Mouse (Mus musculus): ENCODE measurements around the gene Nop16.
A peak's percentile ranks its signal among the peaks of the same experiment; 100 is the strongest.

The Nop16 gene

DNA sequence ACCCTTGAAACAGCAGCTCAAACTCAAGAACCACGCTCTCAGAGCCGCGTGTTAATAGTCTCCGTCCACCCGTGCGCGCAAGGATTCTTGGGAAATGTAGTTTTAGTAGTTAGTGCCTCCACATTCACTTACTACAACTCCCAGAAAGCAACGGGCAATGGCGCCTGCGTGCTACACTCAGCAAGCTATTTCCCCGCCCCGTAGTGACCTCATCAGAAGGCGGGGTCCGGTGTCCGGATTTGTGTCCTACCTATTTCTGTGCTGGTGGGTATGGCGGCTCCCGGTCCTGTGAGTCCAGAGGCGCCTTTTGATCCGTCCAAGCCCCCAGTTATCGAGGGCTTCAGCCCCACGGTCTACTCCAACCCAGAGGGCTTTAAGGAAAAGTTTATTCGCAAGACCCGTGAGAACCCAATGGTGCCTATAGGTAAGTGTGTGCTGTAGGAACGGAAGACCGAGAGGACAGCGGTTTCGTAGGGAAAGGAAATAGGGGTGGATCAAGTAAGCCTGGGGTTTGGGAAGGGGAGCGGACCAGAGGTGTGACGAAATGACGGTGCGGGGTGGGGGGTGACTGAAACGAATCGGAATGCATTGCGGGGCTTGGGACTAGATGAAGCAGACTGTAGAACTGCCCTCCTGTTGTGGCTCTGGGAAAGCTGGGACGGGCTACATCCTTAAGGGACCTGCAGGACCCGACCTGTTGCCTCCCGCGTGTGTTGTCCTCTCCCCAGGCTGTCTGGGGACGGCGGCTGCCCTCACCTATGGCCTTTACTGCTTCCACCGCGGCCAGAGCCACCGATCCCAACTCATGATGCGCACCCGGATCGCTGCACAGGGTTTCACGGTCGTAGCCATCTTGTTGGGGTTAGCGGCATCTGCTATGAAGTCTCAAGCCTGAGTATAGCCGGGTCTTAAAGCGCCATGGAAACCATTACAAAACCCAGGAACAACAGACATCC is at the start of gene Nop16, which contains the start of gene Higd2a:
Gene Nop16, minus strand, starts transcription at position 95 of the 956 bp plus-strand sequence.
Gene Higd2a, plus strand, starts transcription at position 212 of the 956 bp plus-strand sequence.
- peak; percentile 99 for DNase-seq (ENCODE audit: low read depth, low spot score)

DNA sequence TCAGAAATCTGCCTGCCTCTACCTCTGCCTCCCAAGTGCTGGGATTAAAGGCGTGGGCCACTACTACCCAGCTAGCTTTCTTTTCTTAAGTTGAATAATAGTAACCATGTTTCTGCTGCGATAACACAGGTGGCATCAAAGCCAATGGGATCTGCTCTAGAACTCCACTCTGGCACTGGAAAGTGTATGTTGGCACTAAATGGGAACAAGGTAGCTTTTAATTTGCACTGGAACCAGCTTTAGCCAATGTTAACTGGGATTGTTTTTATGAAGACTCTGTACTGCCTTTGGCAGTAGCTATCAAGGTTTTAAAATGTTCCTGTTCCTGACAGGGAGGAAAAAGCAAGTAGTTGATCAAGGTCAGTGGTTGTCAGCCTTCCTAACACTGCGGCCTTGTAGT is 45.1 kb upstream of the Nop16 start:
- DNase-seq (ENCODE audit: low read depth, low spot score): no peak

- DNase-seq (ENCODE audit: low read depth, low spot score): no peak
Measured at GRCm38 (mm10) chr13:54632731-54633277, 42.9 kb upstream of the Nop16 start.

GRCm38 (mm10) chr13:54629128-54629527 is 39.2 kb upstream of the Nop16 start:
- DNase-seq (ENCODE audit: low read depth, low spot score): no peak

DNA sequence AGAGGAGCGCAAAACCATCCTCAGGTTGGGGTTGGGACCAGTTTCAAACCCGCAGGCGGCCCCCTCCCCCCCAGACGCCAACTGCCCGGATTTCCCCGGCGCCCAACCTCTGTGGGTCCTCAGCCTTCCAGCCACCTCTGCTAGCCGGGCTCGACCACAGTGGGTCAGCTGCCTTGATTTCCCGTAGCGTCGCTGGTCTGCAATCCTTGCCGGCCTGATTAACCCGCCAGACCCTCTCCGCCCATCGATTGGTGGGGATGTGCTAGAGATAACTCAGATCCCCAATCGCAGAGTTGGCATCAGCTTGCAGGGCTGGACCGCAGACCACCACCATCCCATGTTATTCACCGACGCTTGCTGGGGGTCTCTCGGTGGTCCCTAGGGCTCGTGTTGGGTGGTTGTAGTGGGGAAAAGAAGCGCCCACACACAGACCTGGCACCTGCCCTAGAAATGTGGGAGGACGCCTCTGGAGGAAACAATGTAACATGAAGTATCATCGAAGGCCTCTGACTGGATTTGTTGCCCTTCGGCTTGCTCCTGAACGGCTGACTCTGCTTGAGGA is 32.2 kb upstream of the Nop16 start:
- peak; percentile 40 for DNase-seq (ENCODE audit: low read depth, low spot score)

GRCm38 (mm10) chr13:54621155-54621932 is 31.5 kb upstream of the Nop16 start, which contains the start of gene Faf2:
Gene Faf2, plus strand, starts transcription at chr13:54621784.
- peak; percentile 97 for DNase-seq (ENCODE audit: low read depth, low spot score)

DNA sequence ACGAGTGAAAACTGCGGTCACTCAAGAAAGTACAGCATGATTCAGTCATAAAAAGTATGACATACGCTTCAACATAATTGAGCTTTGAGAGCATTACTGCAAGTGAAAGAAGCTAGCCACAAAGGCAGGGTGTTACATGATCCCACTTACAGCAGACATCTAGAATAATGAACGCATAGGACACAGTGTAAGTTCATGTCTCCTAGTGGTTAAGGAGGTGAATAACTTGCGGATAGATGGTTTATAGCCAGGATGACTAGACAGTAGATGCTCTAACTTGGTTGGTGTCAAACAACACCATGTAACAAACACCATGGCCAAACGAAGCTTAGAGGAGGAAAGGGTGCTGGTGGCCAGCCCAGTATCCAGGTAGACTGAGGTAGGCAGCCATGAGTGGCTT is 27.1 kb upstream of the Nop16 start:
- peak; percentile 52 for DNase-seq (ENCODE audit: low read depth, low spot score)

- no peak for DNase-seq (ENCODE audit: low read depth, low spot score)
Measured at GRCm38 (mm10) chr13:54616307-54616706, 26.4 kb upstream of the Nop16 start.

DNA sequence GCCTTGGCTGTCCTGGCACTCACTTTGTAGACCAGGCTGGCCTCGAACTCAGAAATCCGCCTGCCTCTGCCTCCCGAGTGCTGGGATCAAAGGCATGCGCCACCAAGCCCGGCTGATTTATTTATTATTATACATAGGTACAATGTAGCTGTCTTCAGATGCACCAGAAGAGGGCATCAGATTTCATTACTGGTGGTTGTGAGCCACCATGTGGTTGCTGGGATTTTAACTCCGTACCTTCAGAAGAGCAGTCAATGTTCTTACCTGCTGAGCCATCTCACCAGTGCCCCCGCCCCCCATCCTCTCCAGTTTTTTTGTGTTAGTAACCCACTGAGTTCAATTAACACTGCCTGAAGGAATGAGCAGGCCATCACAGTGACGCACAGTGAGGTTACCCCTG is 23.3 kb upstream of the Nop16 start:
- DNase-seq (ENCODE audit: low read depth, low spot score): peak; percentile 74

DNA sequence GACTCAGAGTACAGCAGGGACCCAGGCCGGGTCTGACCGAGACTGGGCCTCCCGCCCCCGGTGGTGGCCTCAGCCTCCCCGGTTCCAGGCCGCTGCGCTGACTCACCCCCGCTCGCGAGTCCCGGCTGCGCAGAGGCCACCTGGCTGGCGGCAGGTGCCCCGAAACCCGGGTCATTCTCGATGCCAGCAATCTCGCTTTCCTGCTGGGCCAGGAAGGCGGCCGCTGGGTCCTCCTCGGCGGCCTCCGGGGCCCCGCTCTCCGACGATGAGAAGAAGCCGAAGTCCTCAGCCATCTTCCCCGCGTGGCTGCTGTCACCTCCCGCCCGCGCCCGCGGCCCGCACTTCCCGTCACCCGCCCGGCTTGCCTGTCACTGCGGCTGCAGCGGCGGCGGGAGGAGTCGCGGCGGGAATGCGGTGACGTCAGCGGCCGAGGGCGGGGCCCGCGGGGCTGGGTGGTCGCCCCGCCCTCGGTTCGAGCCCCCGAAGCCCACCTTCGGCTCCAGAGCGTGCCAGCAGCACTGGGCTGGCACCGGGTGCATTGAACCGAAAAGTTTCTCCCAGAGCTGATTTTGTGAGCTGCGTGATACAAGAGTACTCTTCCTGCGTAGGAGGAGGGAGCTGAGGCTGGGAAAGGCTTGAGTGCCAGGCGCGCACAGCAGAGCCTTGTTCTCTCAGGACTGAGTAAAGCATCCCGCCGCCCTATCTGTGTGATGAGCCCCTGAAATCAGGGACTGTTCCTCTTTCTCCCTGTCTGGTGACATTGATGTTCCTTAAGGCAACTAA is 21.3 kb upstream of the Nop16 start, which contains the start of gene Cltb:
Gene Cltb, minus strand, starts transcription at position 373 of the 783 bp plus-strand sequence.
- DNase-seq (ENCODE audit: low read depth, low spot score): peak; percentile 42

GRCm38 (mm10) chr13:54610613-54610971 is 20.7 kb upstream of the Nop16 start:
- no peak for DNase-seq (ENCODE audit: low read depth, low spot score)

DNA sequence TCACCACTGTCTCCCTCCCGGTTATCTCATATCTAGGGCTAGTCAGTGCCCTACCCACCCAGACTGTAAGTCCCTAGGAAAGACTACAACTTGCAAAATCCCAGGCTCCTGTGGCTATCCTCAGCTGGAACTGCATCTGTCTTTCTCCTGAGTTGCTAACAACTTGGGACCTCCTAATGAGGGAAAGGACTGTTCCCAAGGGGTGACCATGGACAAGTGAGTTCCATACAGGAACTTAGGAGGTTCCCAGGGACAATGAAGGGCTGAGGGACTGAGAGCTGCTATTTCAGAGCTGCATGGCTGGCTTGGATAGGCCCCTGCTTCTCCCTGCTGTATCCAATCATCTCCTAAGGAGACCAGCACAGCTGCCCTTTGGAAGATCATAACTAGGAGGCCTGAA is 19.4 kb upstream of the Nop16 start:
- DNase-seq (ENCODE audit: low read depth, low spot score): no peak

DNA sequence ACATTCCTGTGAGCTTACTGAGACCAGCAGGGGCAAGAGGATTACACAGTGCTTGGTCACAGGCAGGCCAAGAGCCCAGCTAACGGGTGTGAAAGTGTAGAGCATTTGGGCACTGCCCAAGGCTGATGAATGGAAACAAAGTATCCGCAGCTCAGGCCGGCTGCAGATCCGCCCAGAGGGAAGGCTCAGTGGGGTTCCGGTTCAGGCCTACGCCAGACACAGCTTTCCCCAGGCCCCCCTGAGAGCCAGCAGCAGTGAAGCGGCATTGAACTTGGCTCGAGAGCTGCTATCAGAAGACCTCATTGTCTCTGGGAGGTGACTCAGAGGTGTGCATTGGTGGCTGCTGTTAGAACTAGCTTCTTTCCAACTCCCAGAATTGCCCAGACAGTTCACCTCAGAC is 18.8 kb upstream of the Nop16 start:
- peak; percentile 83 for DNase-seq (ENCODE audit: low read depth, low spot score)

DNA sequence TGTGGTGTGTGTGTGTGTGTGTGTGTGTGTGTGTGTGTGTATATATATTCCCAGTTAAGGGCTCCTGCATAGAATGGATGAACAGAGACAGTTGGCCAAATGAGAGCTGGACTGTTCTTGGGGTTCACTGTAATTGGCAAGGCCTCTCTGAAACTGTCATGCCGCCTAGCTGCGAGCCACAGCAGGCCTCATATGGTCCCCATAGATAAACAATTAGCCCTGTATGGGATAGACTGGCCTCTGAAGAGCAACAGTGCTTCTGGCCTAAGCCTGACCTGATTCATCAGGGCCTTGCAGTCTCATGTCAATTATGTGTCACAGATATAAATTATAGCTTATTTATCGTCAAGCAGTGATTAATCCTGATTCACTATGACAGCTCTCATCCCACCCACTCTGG is 18.1 kb upstream of the Nop16 start:
- no peak for DNase-seq (ENCODE audit: low read depth, low spot score)

- no peak for DNase-seq (ENCODE audit: low read depth, low spot score)
Measured at GRCm38 (mm10) chr13:54607204-54607603, 17.3 kb upstream of the Nop16 start.

DNA sequence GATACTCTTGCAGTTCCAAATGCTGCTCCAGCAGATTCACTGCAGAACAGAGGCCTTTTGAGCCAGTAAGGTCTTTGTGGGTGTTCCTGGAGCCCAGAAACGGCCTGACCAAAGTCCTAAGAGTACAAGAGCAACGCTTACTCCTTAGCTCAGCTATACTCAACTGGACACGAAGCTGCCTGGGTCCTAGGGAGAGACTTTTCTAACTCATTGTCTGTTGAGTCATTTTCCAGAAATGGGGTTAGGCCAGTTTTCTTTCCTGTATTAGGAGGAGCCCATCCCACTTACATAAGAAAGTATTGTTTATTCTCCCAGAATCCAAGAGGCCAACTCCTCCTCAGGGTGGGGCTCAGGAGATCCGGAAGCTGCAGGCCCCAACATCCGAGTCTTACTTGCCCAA is 15.5 kb upstream of the Nop16 start:
- no peak for DNase-seq (ENCODE audit: low read depth, low spot score)

DNA sequence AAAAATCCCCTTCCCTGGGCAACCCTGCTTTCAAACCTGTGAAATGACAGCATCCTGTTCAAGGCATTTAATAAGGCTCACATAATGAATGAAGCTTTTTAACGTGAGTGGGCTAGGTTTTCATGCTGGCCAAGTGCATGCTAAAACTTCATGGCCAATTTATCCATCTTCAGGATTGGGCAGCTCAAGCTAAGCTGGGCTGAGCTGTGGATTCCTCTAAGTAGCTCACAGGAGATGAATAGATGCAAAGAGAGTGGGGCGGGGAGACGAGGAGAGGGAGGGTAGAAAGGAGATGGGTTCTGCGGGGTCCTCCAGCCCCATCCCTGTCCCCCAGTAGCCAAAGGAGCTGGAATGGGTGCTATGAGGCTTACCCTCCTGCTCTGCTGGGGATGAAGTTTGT is 14.3 kb upstream of the Nop16 start:
- DNase-seq (ENCODE audit: low read depth, low spot score): no peak

- peak; percentile 43 for DNase-seq (ENCODE audit: low read depth, low spot score)
Measured at GRCm38 (mm10) chr13:54603501-54603900, 13.6 kb upstream of the Nop16 start.

GRCm38 (mm10) chr13:54602639-54603111 is 12.8 kb upstream of the Nop16 start:
- DNase-seq (ENCODE audit: low read depth, low spot score): peak; percentile 88

DNA sequence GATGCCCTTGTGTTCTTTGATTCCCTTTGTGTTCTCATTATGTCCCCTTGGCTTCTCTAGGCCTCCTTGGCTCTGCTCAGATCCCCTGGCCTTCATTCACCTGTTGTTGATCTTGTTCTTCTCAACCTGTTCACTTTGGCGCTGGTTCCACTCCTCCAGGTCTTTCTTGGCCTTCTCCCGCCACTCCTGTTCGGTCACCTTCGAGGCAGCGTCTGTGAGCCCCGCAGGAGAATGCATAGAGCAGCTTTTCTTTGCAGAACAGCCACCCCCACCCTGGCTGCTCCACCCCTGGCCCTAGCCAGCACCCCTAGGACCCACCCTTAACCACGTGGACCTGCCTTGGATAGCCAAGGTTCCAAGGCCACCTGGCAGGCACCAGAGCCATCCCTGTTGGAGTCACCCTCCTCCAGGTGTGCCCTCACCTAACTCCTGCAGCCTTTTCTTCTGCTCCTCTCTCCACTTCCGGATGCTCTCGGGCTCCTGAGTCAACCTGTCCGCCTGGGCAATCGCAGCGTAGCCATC is 8.8 kb upstream of the Nop16 start:
- no peak for DNase-seq (ENCODE audit: low read depth, low spot score)

- no peak for DNase-seq (ENCODE audit: low read depth, low spot score)
Measured at GRCm38 (mm10) chr13:54596870-54597269, 7.0 kb upstream of the Nop16 start.

Data from ES-CJ7 (cell line).